Mouse (Mus musculus) intestine, embryonic 14.5 days (tissue): ENCODE measurements at regions not wholly inside any gene's neighbourhood (a gene's known extent, or its start where the extent isn't known, plus 50 kb on each side); places are given as distances from the start of the nearest gene placed in this dataset.

Experiments used
- ATAC-seq: fragments of 200-750 bp; cut with Nextera tagmentation; replicated peaks from 2 replicates; pipeline ENCODE4 v1.8.0; 2017; ENCODE audit warnings: low read depth, moderate number of reproducible peaks, moderate TSS enrichment, moderate library complexity; ENCODE audit not compliant: low FRiP score, low TSS enrichment
- DNase-seq: peaks from one replicate; pipeline ENCODE4 v3.0.0-alpha.2; 2018; ENCODE audit warnings: low spot score
- H3K27ac ChIP-seq: fragments of 300-500 bp; sonication (generic); 2 replicates; pipeline ENCODE4 v1.5.1; 2014; ENCODE audit warnings: low read depth, mild to moderate bottlenecking, control low read depth
- H3K27me3 ChIP-seq: fragments of 300-500 bp; sonication (generic); replicated peaks from 2 replicates; pipeline ENCODE4 v1.6.1; 2014; ENCODE audit warnings: low read length, control low read depth; ENCODE audit not compliant: control insufficient read depth, insufficient read depth
- H3K36me3 ChIP-seq: fragments of 300-500 bp; sonication (generic); 2 replicates; pipeline ENCODE4 v1.6.1; 2014; ENCODE audit warnings: low read length, control low read depth; ENCODE audit not compliant: control insufficient read depth, insufficient read depth
- H3K4me1 ChIP-seq: fragments of 300-500 bp; sonication (generic); replicated peaks from 2 replicates; pipeline ENCODE4 v1.6.1; 2014; ENCODE audit warnings: low read length, control low read depth, mixed read lengths; ENCODE audit not compliant: control insufficient read depth, insufficient read depth
- H3K4me2 ChIP-seq: fragments of 300-500 bp; sonication (generic); 2 replicates; pipeline ENCODE4 v1.6.1; 2014; ENCODE audit warnings: low read length
- H3K4me3 ChIP-seq: fragments of 300-500 bp; sonication (generic); 2 replicates; pipeline ENCODE4 v1.5.1; 2014; ENCODE audit warnings: low read depth, low read length, control low read depth, mixed read lengths
- H3K9ac ChIP-seq: fragments of 300-500 bp; sonication (generic); 2 replicates; pipeline ENCODE4 v1.6.1; 2014; ENCODE audit warnings: mild to moderate bottlenecking, low read length
- H3K9me3 ChIP-seq: fragments of 300-500 bp; sonication (generic); 2 replicates; pipeline ENCODE4 v1.6.1; 2016; ENCODE audit warnings: low read length, control low read depth; ENCODE audit not compliant: control insufficient read depth
- WGBS: fragments of 180-500 bp; shearing (Covaris S2); extraction: QIAGEN DNeasy Blood & Tissue Kit; methylation state at CpG from one replicate; pipeline ENCODE4 v1.1.7; 2014; 5-methylcytosine and 5-hydroxymethylcytosine counted together

GRCm38 (mm10) chr1:72003424-72004278 lies 208.5 kb downstream of the Mreg start:
- Histone ChIP-seq H3K27ac (peak overlapping the region; percentile 48; the same call in 1 of the 2 replicates), H3K4me1 (peaks cover 18% of the 10 kb centered on the region; the same call in 1 of the 2 replicates), H3K9me3 (no peaks in the 10 kb centered on the region), H3K9ac (no peak overlapping the region), H3K4me3 (no peak overlapping the region), H3K4me2 (no peak overlapping the region), H3K36me3 (no peaks in the 10 kb centered on the region), H3K27me3 (no peaks in the 10 kb centered on the region)
- ATAC-seq = no peak
- no peak for DNase-seq
- WGBS = 77% methylated on average over 14 of the region's 14 CpGs

GRCm38 (mm10) chr1:72002471-72003116 lies 209.5 kb downstream of the Mreg start:
- peak; percentile 58 for DNase-seq
- Histone ChIP-seq H3K36me3 (no peaks in the 10 kb centered on the region), H3K9ac (no peak overlapping the region), H3K4me1 (peaks cover 18% of the 10 kb centered on the region; the same call in 1 of the 2 replicates), H3K4me2 (no peak overlapping the region), H3K4me3 (no peak overlapping the region), H3K27ac (peak overlapping the region; percentile 73), H3K27me3 (no peaks in the 10 kb centered on the region), H3K9me3 (no peaks in the 10 kb centered on the region)
- ATAC-seq = peak; percentile 84; the same call in 1 of the 2 replicates
- WGBS = 39% methylated on average over 9 of the region's 9 CpGs

- WGBS = 61% methylated on average over 2 of the region's 2 CpGs
- no peaks in the 10 kb centered on the region for H3K27me3 ChIP-seq
- no peak overlapping the region for H3K4me3 ChIP-seq
- no peaks in the 10 kb centered on the region for H3K36me3 ChIP-seq
- DNase-seq = no peak
- no peak for ATAC-seq
- no peak overlapping the region for H3K9ac ChIP-seq
- no peak overlapping the region for H3K27ac ChIP-seq
- no peak overlapping the region for H3K4me2 ChIP-seq
- H3K9me3 ChIP-seq = no peaks in the 10 kb centered on the region
- peaks cover 14% of the 10 kb centered on the region; the same call in 1 of the 2 replicates for H3K4me1 ChIP-seq
Measured at GRCm38 (mm10) chr1:72000741-72001140, 211.4 kb downstream of the Mreg start.

GRCm38 (mm10) chr1:71996828-71997227 lies 215.3 kb downstream of the Mreg start:
- H3K4me3 ChIP-seq = no peak overlapping the region
- ATAC-seq (no peak), DNase-seq (no peak)
- H3K36me3 ChIP-seq = no peaks in the 10 kb centered on the region
- peaks cover 4% of the 10 kb centered on the region; the same call in 1 of the 2 replicates for H3K4me1 ChIP-seq
- H3K9ac ChIP-seq = no peak overlapping the region
- no peaks in the 10 kb centered on the region for H3K27me3 ChIP-seq
- 72% methylated on average over 2 of the region's 2 CpGs for WGBS
- H3K27ac ChIP-seq = no peak overlapping the region
- no peaks in the 10 kb centered on the region for H3K9me3 ChIP-seq
- no peak overlapping the region for H3K4me2 ChIP-seq

GRCm38 (mm10) chr1:71996234-71996619 lies 215.9 kb downstream of the Mreg start:
- H3K36me3 ChIP-seq = no peaks in the 10 kb centered on the region
- H3K9ac ChIP-seq = no peak overlapping the region
- WGBS = 65% methylated on average over 7 of the region's 7 CpGs
- H3K4me3 ChIP-seq = no peak overlapping the region
- no peak overlapping the region for H3K4me2 ChIP-seq
- DNase-seq (no peak), ATAC-seq (no peak)
- H3K27me3 ChIP-seq = no peaks in the 10 kb centered on the region
- H3K4me1 ChIP-seq = no peaks in the 10 kb centered on the region; the same call in 1 of the 2 replicates
- no peak overlapping the region for H3K27ac ChIP-seq
- no peaks in the 10 kb centered on the region for H3K9me3 ChIP-seq

GRCm38 (mm10) chr1:71995573-71996233 lies 216.4 kb downstream of the Mreg start:
- H3K9me3 ChIP-seq = no peaks in the 10 kb centered on the region
- DNase-seq = no peak
- H3K27me3 ChIP-seq = no peaks in the 10 kb centered on the region
- H3K4me2 ChIP-seq = no peak overlapping the region
- H3K27ac ChIP-seq = no peak overlapping the region
- H3K9ac ChIP-seq = no peak overlapping the region
- no peaks in the 10 kb centered on the region for H3K36me3 ChIP-seq
- no peak for ATAC-seq
- no peak overlapping the region for H3K4me3 ChIP-seq
- H3K4me1 ChIP-seq = peaks cover 2% of the 10 kb centered on the region
- WGBS = 68% methylated on average over 16 of the region's 16 CpGs

GRCm38 (mm10) chr1:71990936-71991335 lies 221.2 kb downstream of the Mreg start:
- Histone ChIP-seq H3K36me3 (no peaks in the 10 kb centered on the region), H3K4me1 (peaks cover 7% of the 10 kb centered on the region; the same call in 1 of the 2 replicates), H3K9ac (no peak overlapping the region), H3K9me3 (no peaks in the 10 kb centered on the region), H3K27ac (no peak overlapping the region), H3K27me3 (no peaks in the 10 kb centered on the region), H3K4me2 (no peak overlapping the region), H3K4me3 (no peak overlapping the region)
- 56% methylated on average over 3 of the region's 3 CpGs for WGBS
- no peak for ATAC-seq
- DNase-seq = no peak

GRCm38 (mm10) chr1:71988086-71988485 lies 224.0 kb downstream of the Mreg start:
- ATAC-seq (no peak), DNase-seq (no peak)
- Histone ChIP-seq H3K36me3 (no peaks in the 10 kb centered on the region), H3K4me2 (no peak overlapping the region), H3K4me1 (peaks cover 7% of the 10 kb centered on the region; the same call in 1 of the 2 replicates), H3K4me3 (no peak overlapping the region), H3K27me3 (no peaks in the 10 kb centered on the region), H3K27ac (no peak overlapping the region), H3K9me3 (no peaks in the 10 kb centered on the region), H3K9ac (no peak overlapping the region)
- 99% methylated on average over 3 of the region's 3 CpGs for WGBS
